Mouse (Mus musculus): ENCODE measurements around the gene AW146154. TPM values are rescaled to one million over a fixed set of nuclear protein-coding genes. Genes with fewer than 3 reads are reported as not detected.
"Not testable (repeated sequence)": the region's sequence is repeated elsewhere in the genome, so short reads cannot be mapped to it uniquely, and the experiment has no call there.

The AW146154 gene
- polyA plus RNA-seq (2012; rRNA removed) = 1.4 and 2.0 TPM in 2 replicates
- polyA plus RNA-seq (2014; fragmentation: Nextera tagmentation; extraction: Ambion mirVana) = 1.8 and 3.0 TPM in 2 replicates

GRCm38 (mm10) chr7:41499389-41500049, at the start of gene AW146154, which contains the start of gene Gm20449:
Gene AW146154, minus strand, starts transcription at chr7:41499890.
Gene Gm20449, minus strand, starts transcription at chr7:41499417.
- no peaks in the 10 kb centered on the region for H3K36me3 ChIP-seq (replicated peaks; ENCODE audit: control insufficient read depth, insufficient read depth, low read depth)
- H3K4me2 ChIP-seq (ENCODE audit: low read depth) = peak within 1 kb of the TSS; percentile 80
- TF ChIP-seq CTCF (IDR thresholded peaks at IDR 0.05; ENCODE audit: low read depth) (no peak), EP300 (IDR thresholded peaks at IDR 0.05; ENCODE audit: low read depth) (no peak)
- DNase-seq (ENCODE audit: low read depth in 3 of 3, low spot score in 3 of 3) = peak; percentile 74 to 85 (median 77)
- no peaks in the 10 kb centered on the region for H3K27me3 ChIP-seq (ENCODE audit: control insufficient read depth, insufficient read depth, low read length)
- ATAC-seq (ENCODE audit: insufficient read depth) = peak; percentile 99
- H3K4me3 ChIP-seq (ENCODE audit: insufficient read depth in 1 of 2, low read depth in 2 of 2, low read length in 2 of 2) = peak within 1 kb of the TSS; percentile 59 to 97
- WGBS (ENCODE audit: insufficient replicate concordance) = 0% methylated on average over 18 of the region's 18 CpGs
- peaks cover 0 to 2% of the 10 kb centered on the region in 2 experiments; a peak in 1 of 4 replicates for H3K4me1 ChIP-seq (replicated peaks; ENCODE audit: control insufficient read depth in 2 of 2, insufficient read depth in 2 of 2, low read length in 1 of 2)
- no peaks in the 10 kb centered on the region for H3K9me3 ChIP-seq (ENCODE audit: control insufficient read depth, low read length)
- H3K27ac ChIP-seq = no peak within 1 kb of the TSS
- peak within 1 kb of the TSS; percentile 62 for H3K9ac ChIP-seq (replicated peaks)

- no peak for DNase-seq (ENCODE audit: low read depth in 3 of 3, low spot score in 3 of 3)
- H3K9ac ChIP-seq (replicated peaks) = no peak overlapping the region
- no peaks in the 10 kb centered on the region for H3K27me3 ChIP-seq (ENCODE audit: control insufficient read depth, insufficient read depth, low read length)
- H3K4me1 ChIP-seq (replicated peaks; ENCODE audit: control insufficient read depth in 2 of 2, insufficient read depth in 2 of 2, low read length in 1 of 2) = no peaks in the 10 kb centered on the region
- no peak overlapping the region for H3K4me2 ChIP-seq (ENCODE audit: low read depth)
- TF ChIP-seq EP300 (IDR thresholded peaks at IDR 0.05; ENCODE audit: low read depth) = no peak
- no peak for TF ChIP-seq CTCF (IDR thresholded peaks at IDR 0.05; ENCODE audit: low read depth)
- H3K36me3 ChIP-seq (replicated peaks; ENCODE audit: control insufficient read depth, insufficient read depth, low read depth) = no peaks in the 10 kb centered on the region
- no peak for ATAC-seq (ENCODE audit: insufficient read depth)
- WGBS (ENCODE audit: insufficient replicate concordance) = 72% methylated on average over 3 of the region's 3 CpGs
- H3K27ac ChIP-seq = no peak overlapping the region
- H3K9me3 ChIP-seq (ENCODE audit: control insufficient read depth, low read length) = no peaks in the 10 kb centered on the region
- no peak overlapping the region for H3K4me3 ChIP-seq (ENCODE audit: insufficient read depth in 1 of 2, low read depth in 2 of 2, low read length in 2 of 2)
These were observed 13.0 kb upstream of the AW146154 start for GRCm38 (mm10) chr7:41512672-41513071.

DNA sequence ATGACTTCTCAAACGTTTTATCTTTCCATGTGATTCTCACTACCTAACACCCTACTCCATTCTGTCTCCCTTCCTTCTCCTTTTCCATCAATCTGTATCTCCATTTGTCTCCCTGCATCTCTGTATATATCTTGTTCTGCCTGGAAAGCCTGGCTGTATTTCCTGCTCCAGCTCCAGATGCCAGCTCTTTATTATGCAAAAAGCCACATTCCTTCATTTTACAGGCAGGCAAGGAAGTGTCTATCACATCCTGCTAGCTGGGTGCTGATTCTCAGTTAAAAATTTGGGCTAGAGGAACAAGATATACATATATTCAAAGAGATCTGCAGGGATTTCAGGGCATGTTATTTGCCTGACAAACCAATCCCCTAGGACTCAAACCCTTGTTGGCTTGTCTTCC, 12.5 kb upstream of the AW146154 start:
- no peak overlapping the region for H3K27ac ChIP-seq
- DNase-seq (ENCODE audit: low read depth in 3 of 3, low spot score in 3 of 3) (no peak), ATAC-seq (ENCODE audit: insufficient read depth) (no peak)
- H3K4me2 ChIP-seq (ENCODE audit: low read depth) = no peak overlapping the region
- TF ChIP-seq EP300 (IDR thresholded peaks at IDR 0.05; ENCODE audit: low read depth) (no peak), CTCF (IDR thresholded peaks at IDR 0.05; ENCODE audit: low read depth) (no peak)
- H3K9ac ChIP-seq (replicated peaks) = no peak overlapping the region
- no peaks in the 10 kb centered on the region for H3K36me3 ChIP-seq (replicated peaks; ENCODE audit: control insufficient read depth, insufficient read depth, low read depth)
- no peaks in the 10 kb centered on the region for H3K27me3 ChIP-seq (ENCODE audit: control insufficient read depth, insufficient read depth, low read length)
- 13% methylated on average over 1 of the region's 1 CpGs for WGBS (ENCODE audit: insufficient replicate concordance)
- H3K9me3 ChIP-seq (ENCODE audit: control insufficient read depth, low read length) = no peaks in the 10 kb centered on the region
- no peaks in the 10 kb centered on the region for H3K4me1 ChIP-seq (replicated peaks; ENCODE audit: control insufficient read depth in 2 of 2, insufficient read depth in 2 of 2, low read length in 1 of 2)
- H3K4me3 ChIP-seq (ENCODE audit: insufficient read depth in 1 of 2, low read depth in 2 of 2, low read length in 2 of 2) = no peak overlapping the region

DNA sequence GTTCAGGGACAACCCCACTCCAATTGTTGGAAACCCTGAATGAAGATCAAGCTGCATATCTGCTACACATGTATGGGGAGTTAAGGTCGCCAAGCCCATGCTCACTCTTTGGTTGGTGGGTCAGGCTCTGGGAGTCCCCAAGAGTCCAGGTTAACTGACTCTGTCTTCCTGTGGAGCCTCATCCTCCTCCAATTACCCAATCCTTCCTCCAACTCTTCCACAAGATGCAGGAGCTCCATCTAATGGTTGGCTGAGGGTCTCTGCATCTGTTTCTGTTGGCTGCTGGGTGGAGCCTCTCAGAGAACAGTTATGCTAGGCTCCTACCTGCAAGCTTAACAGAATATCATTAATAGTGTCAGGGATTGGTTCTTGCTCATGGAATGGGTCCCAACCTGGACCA, 2.7 kb upstream of the AW146154 start:
- Histone ChIP-seq H3K9ac (replicated peaks) (no peak overlapping the region), H3K4me2 (ENCODE audit: low read depth) (no peak overlapping the region), H3K36me3 (replicated peaks; ENCODE audit: control insufficient read depth, insufficient read depth, low read depth) (no peaks in the 10 kb centered on the region), H3K27me3 (ENCODE audit: control insufficient read depth, insufficient read depth, low read length) (no peaks in the 10 kb centered on the region), H3K9me3 (ENCODE audit: control insufficient read depth, low read length) (no peaks in the 10 kb centered on the region), H3K4me1 (replicated peaks; ENCODE audit: control insufficient read depth in 2 of 2, insufficient read depth in 2 of 2, low read length in 1 of 2) (peaks cover 0 to 2% of the 10 kb centered on the region in 2 experiments; a peak in 1 of 4 replicates), H3K27ac (no peak overlapping the region), H3K4me3 (ENCODE audit: insufficient read depth in 1 of 2, low read depth in 2 of 2, low read length in 2 of 2) (no peak overlapping the region)
- ATAC-seq (ENCODE audit: insufficient read depth) = no peak
- TF ChIP-seq CTCF (IDR thresholded peaks at IDR 0.05; ENCODE audit: low read depth) = 0 out of 2 replicates have a peak, but pooled peaks have one; percentile 15
- TF ChIP-seq EP300 (IDR thresholded peaks at IDR 0.05; ENCODE audit: low read depth) = no peak
- no peak for DNase-seq (ENCODE audit: low read depth in 3 of 3, low spot score in 3 of 3)
- WGBS (ENCODE audit: insufficient replicate concordance) = 39% methylated on average over 1 of the region's 1 CpGs

DNA sequence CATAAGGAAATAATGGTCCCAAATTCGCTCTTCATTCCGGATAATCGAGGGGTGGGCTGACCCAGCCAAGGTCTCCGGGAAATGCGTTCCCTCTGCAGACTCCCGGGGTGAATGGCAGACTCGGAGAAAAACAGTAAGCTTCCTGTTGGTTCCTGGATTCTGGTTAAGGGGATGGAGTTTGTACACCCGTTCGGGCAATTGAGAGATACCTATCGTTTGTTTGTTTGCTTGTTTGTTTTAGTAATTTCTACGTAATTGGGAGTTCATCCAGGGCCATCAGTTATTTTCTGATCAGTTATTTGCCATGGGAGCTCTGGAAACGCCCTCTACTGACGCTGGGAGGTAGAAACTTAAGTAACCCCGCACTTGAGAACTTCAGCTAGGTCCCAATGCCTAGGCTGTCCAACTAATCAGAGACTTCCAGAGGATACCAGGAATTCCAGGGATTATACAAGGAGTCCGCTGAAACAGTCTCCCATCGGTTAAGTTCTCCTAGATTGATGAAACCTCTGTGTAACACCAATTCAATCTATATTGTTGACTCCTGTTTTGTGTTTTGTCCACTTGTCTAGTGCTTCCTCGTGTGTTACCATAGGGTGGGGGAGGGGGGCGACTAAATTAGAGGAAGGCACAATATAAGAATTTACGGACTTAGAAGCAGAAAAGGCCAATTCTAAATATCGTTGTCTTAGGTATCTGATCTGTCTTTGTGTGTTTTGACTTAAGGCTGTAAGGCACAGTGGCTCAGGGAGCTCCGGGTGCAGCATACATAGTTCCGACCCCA, 653 bp upstream of the AW146154 start:
- WGBS (ENCODE audit: insufficient replicate concordance) = 11% methylated on average over 22 of the region's 22 CpGs
- Histone ChIP-seq H3K27ac (no peak overlapping the region), H3K4me3 (ENCODE audit: insufficient read depth in 1 of 2, low read depth in 2 of 2, low read length in 2 of 2) (peak overlapping the region; percentile 59 to 97), H3K27me3 (ENCODE audit: control insufficient read depth, insufficient read depth, low read length) (no peaks in the 10 kb centered on the region), H3K9me3 (ENCODE audit: control insufficient read depth, low read length) (no peaks in the 10 kb centered on the region), H3K9ac (replicated peaks) (peak overlapping the region; percentile 15), H3K36me3 (replicated peaks; ENCODE audit: control insufficient read depth, insufficient read depth, low read depth) (no peaks in the 10 kb centered on the region), H3K4me1 (replicated peaks; ENCODE audit: control insufficient read depth in 2 of 2, insufficient read depth in 2 of 2, low read length in 1 of 2) (peaks cover 0 to 2% of the 10 kb centered on the region in 2 experiments; a peak in 1 of 4 replicates), H3K4me2 (ENCODE audit: low read depth) (peak overlapping the region; percentile 80)
- DNase-seq (ENCODE audit: low read depth in 3 of 3, low spot score in 3 of 3) (peak; percentile 27 to 49 (median 35)), ATAC-seq (ENCODE audit: insufficient read depth) (peak; percentile 27; the same call in 1 of the 2 replicates)
- no peak for TF ChIP-seq EP300 (IDR thresholded peaks at IDR 0.05; ENCODE audit: low read depth)
- peak; percentile 36 for TF ChIP-seq CTCF (IDR thresholded peaks at IDR 0.05; ENCODE audit: low read depth)

- not testable (repeated sequence) for H3K27ac ChIP-seq; H3K36me3 ChIP-seq (replicated peaks; ENCODE audit: control insufficient read depth, insufficient read depth, low read depth); H3K9me3 ChIP-seq (ENCODE audit: control insufficient read depth, low read length); H3K4me1 ChIP-seq (replicated peaks; ENCODE audit: control insufficient read depth in 2 of 2, insufficient read depth in 2 of 2, low read length in 1 of 2); DNase-seq (ENCODE audit: low read depth in 3 of 3, low spot score in 3 of 3); H3K27me3 ChIP-seq (ENCODE audit: control insufficient read depth, insufficient read depth, low read length)
- WGBS (ENCODE audit: insufficient replicate concordance) = 1% methylated on average over 6 of the region's 6 CpGs
- H3K4me2 ChIP-seq (ENCODE audit: low read depth) = peak overlapping the region; percentile 80
- peak; percentile 51 for ATAC-seq (ENCODE audit: insufficient read depth)
- peak overlapping the region; percentile 62 for H3K9ac ChIP-seq (replicated peaks)
- H3K4me3 ChIP-seq (ENCODE audit: insufficient read depth in 1 of 2, low read depth in 2 of 2, low read length in 2 of 2) = peak overlapping the region; percentile 59 to 97
These were observed 687 bp downstream of the AW146154 start for GRCm38 (mm10) chr7:41499018-41499388.

GRCm38 (mm10) chr7:41498464-41498863, 1.2 kb downstream of the AW146154 start:
- Histone ChIP-seq H3K4me3 (ENCODE audit: insufficient read depth in 1 of 2, low read depth in 2 of 2, low read length in 2 of 2) (peak overlapping the region; percentile 59 to 97; a peak in 3 of 4 replicates), H3K4me2 (ENCODE audit: low read depth) (peak overlapping the region; percentile 80), H3K9ac (replicated peaks) (peak overlapping the region; percentile 62)
- not testable (repeated sequence) for H3K27ac ChIP-seq; DNase-seq (ENCODE audit: low read depth in 3 of 3, low spot score in 3 of 3); H3K9me3 ChIP-seq (ENCODE audit: control insufficient read depth, low read length); H3K27me3 ChIP-seq (ENCODE audit: control insufficient read depth, insufficient read depth, low read length); H3K4me1 ChIP-seq (replicated peaks; ENCODE audit: control insufficient read depth in 2 of 2, insufficient read depth in 2 of 2, low read length in 1 of 2); ATAC-seq (ENCODE audit: insufficient read depth); H3K36me3 ChIP-seq (replicated peaks; ENCODE audit: control insufficient read depth, insufficient read depth, low read depth)
- 53% methylated on average over 2 of the region's 4 CpGs for WGBS (ENCODE audit: insufficient replicate concordance)
